Mouse (Mus musculus) hindbrain, embryonic 15.5 days (tissue): ENCODE data around the gene Slc25a21. TPM values are rescaled to one million over a fixed set of nuclear protein-coding genes. Genes with fewer than 3 reads are reported as not detected.

Source experiments
- ATAC-seq: fragments of 200-750 bp; cut with Nextera tagmentation; 2 replicates; pipeline ENCODE4 v1.8.0; 2017; ENCODE audit warnings: low read depth, moderate number of reproducible peaks, moderate TSS enrichment; ENCODE audit not compliant: low FRiP score
- H3K27ac ChIP-seq: fragments of 300-500 bp; sonication (generic); replicated peaks from 2 replicates; pipeline ENCODE4 v1.5.1; 2015; ENCODE audit warnings: mild to moderate bottlenecking, inconsistent platforms
- H3K27me3 ChIP-seq: fragments of 300-500 bp; sonication (generic); 2 replicates; pipeline ENCODE4 v1.6.1; 2015; ENCODE audit warnings: control low read depth, inconsistent platforms
- H3K36me3 ChIP-seq: fragments of 300-500 bp; sonication (generic); 2 replicates; pipeline ENCODE4 v1.6.1; 2015; ENCODE audit warnings: control low read depth, inconsistent platforms
- H3K4me1 ChIP-seq: fragments of 300-500 bp; sonication (generic); replicated peaks from 2 replicates; pipeline ENCODE4 v1.6.1; 2015; ENCODE audit warnings: control low read depth, inconsistent platforms
- H3K4me2 ChIP-seq: fragments of 300-500 bp; sonication (generic); 2 replicates; pipeline ENCODE4 v1.6.1; 2015; ENCODE audit warnings: moderate library complexity, mild to moderate bottlenecking, inconsistent platforms
- H3K4me3 ChIP-seq: fragments of 300-500 bp; sonication (generic); 2 replicates; pipeline ENCODE4 v1.5.1; 2015; ENCODE audit warnings: mild to moderate bottlenecking, inconsistent platforms
- H3K9ac ChIP-seq: fragments of 300-500 bp; sonication (generic); 2 replicates; pipeline ENCODE4 v1.6.1; 2015; ENCODE audit warnings: inconsistent platforms
- H3K9me3 ChIP-seq: fragments of 300-500 bp; sonication (generic); 2 replicates; pipeline ENCODE4 v1.6.1; 2016; ENCODE audit warnings: control low read depth, inconsistent platforms
- WGBS: fragments of 180-500 bp; shearing (Covaris S2); methylation state at CpG from one replicate; pipeline ENCODE4 v1.1.7; 2015; 5-methylcytosine and 5-hydroxymethylcytosine counted together
- polyA plus RNA-seq: library from polyadenylated mRNA; unstranded; fragments of >200 nt; fragmentation: Nextera tagmentation; extraction: Ambion mirVana; gene quantifications from 2 replicates; pipeline ENCODE4 v1.2.1, GENCODE M21; 2015

Slc25a21 gene
- polyA plus RNA-seq, 1 experiment from 2014 or later, result 0.10 TPM

DNA sequence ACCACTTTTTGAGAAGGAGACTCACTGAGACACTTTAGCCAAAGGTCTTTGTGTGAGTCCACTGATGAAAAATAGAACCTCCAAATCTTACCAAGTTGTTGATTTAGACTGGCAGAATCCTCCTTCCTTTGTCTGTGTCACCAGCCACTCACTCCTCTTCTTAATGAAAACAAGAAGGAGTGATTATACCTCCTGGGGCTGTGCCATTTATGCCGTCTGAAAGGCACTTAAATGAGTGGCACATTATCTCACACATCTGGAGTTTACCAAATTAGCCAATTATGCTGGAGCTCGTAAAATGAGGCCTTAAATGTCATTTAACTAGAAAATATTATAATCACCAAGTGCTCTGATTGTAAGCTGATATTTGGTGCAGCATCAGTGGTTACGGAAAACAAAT, 345.8 kb downstream of the Slc25a21 start:
- H3K4me2 ChIP-seq, result no peak overlapping the region
- no peaks in the 10 kb centered on the region for H3K4me1 ChIP-seq
- no peak overlapping the region for H3K4me3 ChIP-seq
- 39% methylated on average over 3 of the region's 3 CpGs for WGBS
- H3K27me3 ChIP-seq, result no peaks in the 10 kb centered on the region
- H3K27ac ChIP-seq, result no peak overlapping the region
- H3K9ac ChIP-seq, result no peak overlapping the region
- no peaks in the 10 kb centered on the region for H3K36me3 ChIP-seq
- no peaks in the 10 kb centered on the region for H3K9me3 ChIP-seq
- ATAC-seq, result no peak

DNA sequence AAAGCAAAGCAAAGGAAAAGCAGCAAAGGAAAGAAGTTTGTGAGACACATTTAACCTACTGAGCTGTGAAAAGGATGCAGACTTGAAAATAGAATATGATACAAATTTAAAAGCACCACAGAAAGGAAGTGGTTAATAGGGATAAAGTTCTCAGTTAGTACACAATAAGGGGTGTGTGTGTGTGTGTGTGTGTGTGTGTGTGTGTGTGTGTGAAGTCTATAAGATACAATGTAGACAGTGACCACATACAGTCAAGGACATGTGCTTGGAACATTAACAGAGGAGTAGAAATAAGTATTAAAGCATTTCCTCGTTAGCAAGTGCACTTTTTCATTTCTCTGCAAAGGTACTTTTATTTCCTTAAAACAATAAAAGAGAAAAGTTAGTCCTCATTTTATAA, 367.3 kb downstream of the Slc25a21 start:
- Histone ChIP-seq H3K9ac (no peak overlapping the region), H3K9me3 (no peaks in the 10 kb centered on the region), H3K4me1 (peaks cover 6% of the 10 kb centered on the region; the same call in 1 of the 2 replicates), H3K4me3 (no peak overlapping the region), H3K4me2 (no peak overlapping the region), H3K36me3 (no peaks in the 10 kb centered on the region), H3K27me3 (0 out of 2 replicates have a peak, but pooled peaks cover 5% of the 10 kb centered on the region), H3K27ac (no peak overlapping the region)
- 71% methylated on average over 1 of the region's 1 CpGs for WGBS
- ATAC-seq, result no peak

DNA sequence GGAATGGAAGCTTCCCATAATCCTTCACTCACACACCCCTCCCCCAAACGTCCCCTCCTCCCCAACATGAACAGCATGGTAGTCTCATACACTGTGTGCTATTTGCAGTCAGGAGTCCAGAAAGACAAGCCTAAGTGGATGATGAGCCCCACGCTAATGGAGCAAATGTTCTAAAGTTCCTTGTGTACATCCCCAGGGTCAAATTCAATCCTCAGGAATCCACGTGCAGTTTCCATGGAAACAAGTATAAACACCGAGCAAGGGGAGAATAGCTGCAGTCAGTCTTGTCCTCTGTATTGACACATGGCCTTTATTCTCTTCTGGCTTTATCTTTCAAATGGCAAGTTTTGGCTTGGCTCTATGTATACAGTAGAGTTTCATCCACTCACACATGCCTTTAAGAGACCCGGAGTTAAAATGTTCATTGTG, 367.8 kb downstream of the Slc25a21 start:
- Histone ChIP-seq H3K4me3 (peak overlapping the region; percentile 24), H3K36me3 (no peaks in the 10 kb centered on the region), H3K9me3 (no peaks in the 10 kb centered on the region), H3K27me3 (0 out of 2 replicates have a peak, but pooled peaks cover 5% of the 10 kb centered on the region), H3K9ac (no peak overlapping the region), H3K4me1 (peaks cover 6% of the 10 kb centered on the region; the same call in 1 of the 2 replicates), H3K4me2 (peak overlapping the region; percentile 38), H3K27ac (no peak overlapping the region)
- ATAC-seq, result peak; percentile 92
- 7% methylated on average over 5 of the region's 5 CpGs for WGBS

DNA sequence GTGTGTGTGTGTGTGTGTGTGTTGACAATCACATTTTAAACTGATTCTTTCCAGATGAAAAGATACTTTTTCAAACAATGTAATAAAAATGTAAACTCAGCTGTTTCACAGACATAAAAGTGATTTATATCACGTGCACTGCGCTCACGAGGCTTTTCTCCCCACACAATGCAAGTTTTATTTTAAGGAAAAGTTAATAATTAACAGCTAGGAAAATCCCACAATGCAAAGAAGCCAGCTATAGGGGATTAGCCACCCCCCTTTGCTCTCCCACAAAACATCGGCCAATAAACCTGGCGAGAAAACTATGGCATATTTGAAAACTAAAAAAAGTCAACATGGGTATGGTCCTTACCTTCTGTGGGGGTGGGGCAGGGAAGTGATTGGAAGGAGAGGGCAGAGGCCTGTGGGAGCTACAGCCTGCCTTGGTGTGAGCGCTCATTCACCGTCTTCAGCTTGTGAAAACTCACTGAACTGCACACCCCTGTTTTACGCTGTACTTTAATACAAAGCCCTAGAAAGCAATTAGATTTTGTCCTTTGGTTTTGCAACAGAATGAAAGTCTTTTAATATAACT, 369.4 kb downstream of the Slc25a21 start:
- Histone ChIP-seq H3K36me3 (no peaks in the 10 kb centered on the region), H3K27me3 (no peaks in the 10 kb centered on the region), H3K4me3 (no peak overlapping the region), H3K4me2 (no peak overlapping the region), H3K4me1 (peaks cover 6% of the 10 kb centered on the region; the same call in 1 of the 2 replicates), H3K27ac (no peak overlapping the region), H3K9ac (no peak overlapping the region), H3K9me3 (no peaks in the 10 kb centered on the region)
- ATAC-seq, result no peak
- WGBS, result 62% methylated on average over 8 of the region's 8 CpGs

DNA sequence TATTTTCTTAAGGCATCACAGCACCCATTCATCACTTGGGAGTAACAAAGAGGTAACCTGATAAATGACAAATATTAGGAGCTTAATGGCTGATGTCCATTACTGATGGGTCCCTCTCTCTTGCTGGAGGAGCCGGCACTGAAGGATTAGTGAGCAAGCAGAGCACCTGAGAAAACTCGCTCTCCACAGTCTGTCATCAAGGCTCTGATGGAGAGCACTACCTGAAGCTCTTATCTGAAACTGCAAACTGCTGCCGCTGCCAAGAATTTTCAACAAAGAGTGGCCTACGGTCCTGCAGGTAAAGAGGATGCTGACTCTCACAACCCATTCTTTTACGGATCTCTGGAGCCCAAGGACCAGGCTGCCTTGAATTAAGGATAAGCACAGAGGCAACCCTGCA, 372.6 kb downstream of the Slc25a21 start:
- H3K27me3 ChIP-seq, result no peaks in the 10 kb centered on the region
- WGBS, result 77% methylated on average over 5 of the region's 5 CpGs
- ATAC-seq, result no peak
- no peak overlapping the region for H3K27ac ChIP-seq
- no peaks in the 10 kb centered on the region for H3K36me3 ChIP-seq
- no peak overlapping the region for H3K4me3 ChIP-seq
- no peak overlapping the region for H3K9ac ChIP-seq
- no peaks in the 10 kb centered on the region for H3K9me3 ChIP-seq
- peaks cover 6% of the 10 kb centered on the region; the same call in 1 of the 2 replicates for H3K4me1 ChIP-seq
- no peak overlapping the region for H3K4me2 ChIP-seq

DNA sequence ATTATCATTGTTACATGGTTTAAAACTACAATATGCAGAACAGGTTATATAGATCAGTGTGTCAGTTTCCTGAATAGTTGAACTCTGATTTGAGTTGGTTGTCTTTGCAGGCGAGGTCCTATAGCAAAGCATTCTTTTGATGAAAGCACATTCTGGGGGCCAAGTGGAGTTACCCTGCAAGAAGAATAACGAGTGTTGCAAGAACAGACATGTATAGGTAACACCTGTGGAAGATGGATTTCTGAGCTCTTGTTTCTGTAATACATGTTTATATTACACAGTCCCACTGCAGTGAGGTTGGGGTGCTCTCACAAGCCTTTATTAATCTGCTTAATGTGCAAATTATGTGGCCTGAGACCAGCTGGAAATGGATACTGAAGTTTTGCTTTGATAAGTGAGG, 375.1 kb downstream of the Slc25a21 start:
- no peak overlapping the region for H3K27ac ChIP-seq
- no peak overlapping the region for H3K4me3 ChIP-seq
- no peak overlapping the region for H3K9ac ChIP-seq
- 81% methylated on average over 2 of the region's 2 CpGs for WGBS
- no peak overlapping the region for H3K4me2 ChIP-seq
- no peaks in the 10 kb centered on the region for H3K4me1 ChIP-seq
- no peaks in the 10 kb centered on the region for H3K36me3 ChIP-seq
- ATAC-seq, result no peak
- no peaks in the 10 kb centered on the region for H3K27me3 ChIP-seq
- H3K9me3 ChIP-seq, result no peaks in the 10 kb centered on the region

DNA sequence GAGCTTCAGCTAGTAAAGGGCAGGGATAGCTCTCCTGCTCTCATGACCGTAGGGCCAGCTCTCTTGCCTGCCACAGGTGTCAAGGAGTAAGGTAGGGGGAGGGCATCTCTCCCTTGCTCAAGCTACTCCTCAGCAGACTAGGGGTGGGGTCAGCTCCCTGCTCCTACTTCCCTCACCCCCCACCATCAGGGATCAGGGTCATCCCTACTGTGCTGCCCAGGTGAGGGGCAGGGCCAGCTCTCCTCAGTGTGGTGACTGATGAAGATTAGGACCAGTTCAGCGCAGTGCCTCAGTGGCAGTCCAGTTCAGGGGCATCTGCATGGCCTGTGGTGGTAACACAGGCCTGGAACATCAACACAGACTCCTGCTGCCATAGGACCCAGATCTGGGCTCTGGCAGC, 376.7 kb downstream of the Slc25a21 start:
- Histone ChIP-seq H3K27ac (no peak overlapping the region), H3K4me1 (no peaks in the 10 kb centered on the region), H3K9ac (no peak overlapping the region), H3K4me2 (no peak overlapping the region), H3K9me3 (no peaks in the 10 kb centered on the region), H3K36me3 (no peaks in the 10 kb centered on the region), H3K4me3 (no peak overlapping the region), H3K27me3 (no peaks in the 10 kb centered on the region)
- no peak; the same call in 1 of the 2 replicates for ATAC-seq
- WGBS, result 93% methylated on average over 2 of the region's 2 CpGs

DNA sequence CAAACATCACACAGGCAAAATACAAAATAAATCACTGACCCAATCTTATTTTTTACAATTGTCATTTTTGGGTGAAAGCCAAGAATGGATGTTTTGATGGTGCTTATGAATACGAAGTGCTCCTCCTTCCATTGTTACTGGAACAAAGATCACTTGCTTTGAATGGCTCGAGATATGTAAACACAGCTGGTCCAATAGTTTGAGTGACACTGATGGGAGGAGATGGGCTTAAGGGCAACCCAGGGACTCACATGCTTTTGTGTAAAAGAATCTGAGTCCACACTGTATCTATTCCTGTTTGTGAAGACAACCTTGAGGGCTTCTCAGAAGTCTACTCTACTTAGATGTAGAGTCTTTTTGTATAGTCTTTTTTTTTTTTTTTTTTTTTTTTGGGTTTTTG, 389.8 kb downstream of the Slc25a21 start:
- no peak overlapping the region for H3K9ac ChIP-seq
- H3K4me1 ChIP-seq, result no peaks in the 10 kb centered on the region
- H3K27me3 ChIP-seq, result no peaks in the 10 kb centered on the region
- H3K4me3 ChIP-seq, result no peak overlapping the region
- ATAC-seq, result no peak
- WGBS, result 52% methylated on average over 2 of the region's 2 CpGs
- no peak overlapping the region for H3K4me2 ChIP-seq
- no peaks in the 10 kb centered on the region for H3K9me3 ChIP-seq
- no peaks in the 10 kb centered on the region for H3K36me3 ChIP-seq
- H3K27ac ChIP-seq, result no peak overlapping the region

DNA sequence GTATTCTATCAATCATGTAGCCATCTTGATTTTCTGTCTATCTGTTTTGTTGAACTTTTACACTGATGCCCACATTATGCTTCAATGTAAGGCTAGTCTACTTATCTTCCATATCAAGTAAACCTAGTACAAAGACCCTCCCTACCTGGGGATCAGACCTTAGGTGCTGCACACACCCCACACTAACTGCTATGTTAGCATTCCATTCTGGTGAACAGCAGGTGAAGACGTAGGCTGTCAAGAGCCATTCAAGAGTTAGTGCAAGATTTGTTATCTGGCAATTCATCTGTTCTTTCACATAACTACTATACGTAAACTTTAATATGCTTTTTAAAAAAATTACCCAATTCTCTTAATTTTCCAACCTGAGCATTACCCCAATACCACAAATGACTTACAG, 390.2 kb downstream of the Slc25a21 start:
- ATAC-seq, result no peak
- no peaks in the 10 kb centered on the region for H3K27me3 ChIP-seq
- H3K9ac ChIP-seq, result no peak overlapping the region
- H3K27ac ChIP-seq, result no peak overlapping the region
- H3K4me1 ChIP-seq, result no peaks in the 10 kb centered on the region
- H3K4me2 ChIP-seq, result no peak overlapping the region
- no peak overlapping the region for H3K4me3 ChIP-seq
- H3K36me3 ChIP-seq, result no peaks in the 10 kb centered on the region
- WGBS, result 83% methylated on average over 2 of the region's 2 CpGs
- H3K9me3 ChIP-seq, result no peaks in the 10 kb centered on the region

DNA sequence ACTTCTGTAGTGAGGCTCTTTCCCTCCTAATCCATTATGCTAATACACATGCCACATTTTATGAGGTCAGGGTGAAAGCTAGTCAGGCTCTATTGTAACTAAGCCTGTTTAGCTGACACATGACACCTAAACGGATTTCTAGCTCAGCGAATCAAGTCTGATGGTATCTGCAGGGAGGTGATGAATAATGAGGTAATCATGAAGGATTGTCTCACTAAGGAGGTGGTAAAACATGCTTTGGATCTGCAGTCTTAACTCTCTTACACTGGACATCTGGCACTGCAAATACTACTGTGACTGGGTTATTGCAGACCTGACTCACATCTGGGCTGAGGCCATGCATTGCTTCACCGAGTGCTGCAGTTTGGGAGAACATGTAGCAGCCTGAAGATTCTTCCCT, 392.8 kb downstream of the Slc25a21 start:
- no peak overlapping the region for H3K27ac ChIP-seq
- no peaks in the 10 kb centered on the region for H3K9me3 ChIP-seq
- H3K4me2 ChIP-seq, result no peak overlapping the region
- H3K4me3 ChIP-seq, result no peak overlapping the region
- no peaks in the 10 kb centered on the region for H3K36me3 ChIP-seq
- no peaks in the 10 kb centered on the region for H3K4me1 ChIP-seq
- WGBS, result 55% methylated on average over 3 of the region's 3 CpGs
- H3K27me3 ChIP-seq, result no peaks in the 10 kb centered on the region
- H3K9ac ChIP-seq, result no peak overlapping the region
- ATAC-seq, result no peak

DNA sequence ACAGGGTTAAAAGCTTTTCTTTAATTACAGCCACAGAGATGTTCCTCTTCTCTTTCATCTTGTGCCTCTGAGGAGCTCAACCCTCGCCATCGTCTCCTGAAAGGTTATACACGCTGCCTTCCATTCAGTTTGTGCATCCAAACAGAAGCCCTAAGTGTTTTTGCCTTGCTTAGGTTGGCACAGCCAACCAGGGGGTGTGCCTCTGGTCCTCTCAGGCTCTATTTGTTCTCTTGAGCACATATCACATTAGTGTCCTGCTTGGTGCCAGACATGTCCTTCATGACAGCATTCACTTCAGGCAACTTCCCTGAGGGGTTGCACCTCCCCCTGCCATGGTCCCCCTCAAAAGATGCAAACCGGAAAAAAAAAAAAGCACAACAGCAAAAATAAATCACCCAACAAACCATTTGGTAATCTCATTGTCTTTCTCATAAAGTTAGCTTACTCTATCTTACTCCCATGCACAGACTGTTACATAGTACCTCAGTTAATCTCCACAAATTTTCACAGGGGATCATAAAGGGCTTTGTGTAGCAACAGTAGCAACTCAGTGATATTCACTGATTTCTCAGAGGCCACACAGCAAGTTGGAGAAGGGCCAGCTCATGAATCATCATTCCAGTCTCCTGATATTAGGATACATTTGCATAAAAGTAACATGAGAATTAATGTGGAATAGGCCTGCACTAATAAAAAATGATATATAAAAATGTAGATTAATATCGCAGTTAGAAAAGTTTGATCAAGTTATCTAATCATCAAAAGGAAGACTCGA, 398.4 kb downstream of the Slc25a21 start:
- no peaks in the 10 kb centered on the region for H3K9me3 ChIP-seq
- WGBS, result 54% methylated on average over 6 of the region's 6 CpGs
- ATAC-seq, result no peak
- no peak overlapping the region for H3K27ac ChIP-seq
- no peak overlapping the region for H3K9ac ChIP-seq
- H3K36me3 ChIP-seq, result no peaks in the 10 kb centered on the region
- no peaks in the 10 kb centered on the region for H3K27me3 ChIP-seq
- H3K4me1 ChIP-seq, result peaks cover 4% of the 10 kb centered on the region; the same call in 1 of the 2 replicates
- H3K4me2 ChIP-seq, result no peak overlapping the region
- no peak overlapping the region for H3K4me3 ChIP-seq

DNA sequence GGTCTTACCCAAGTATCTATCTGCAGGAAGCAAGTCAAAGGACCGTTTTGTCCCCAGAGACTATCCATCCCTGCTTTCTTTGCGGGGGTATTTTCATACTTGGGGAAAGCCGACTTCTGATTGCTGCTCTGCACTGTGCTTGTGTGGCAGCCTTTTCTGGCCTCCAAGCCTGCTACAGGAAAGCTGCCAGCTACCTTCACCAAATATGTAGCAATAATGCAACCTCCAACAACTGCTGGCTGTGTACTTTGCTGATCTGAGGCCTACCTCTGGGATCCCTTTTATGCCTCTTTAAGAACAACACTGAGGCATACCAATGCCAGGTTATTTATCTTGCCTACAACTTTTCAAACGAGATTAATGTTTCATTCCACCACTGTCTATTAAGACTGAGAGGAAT, 408.0 kb downstream of the Slc25a21 start:
- Histone ChIP-seq H3K36me3 (no peaks in the 10 kb centered on the region), H3K27ac (no peak overlapping the region), H3K9me3 (no peaks in the 10 kb centered on the region), H3K27me3 (no peaks in the 10 kb centered on the region), H3K9ac (no peak overlapping the region), H3K4me2 (no peak overlapping the region), H3K4me1 (peaks cover 5% of the 10 kb centered on the region; the same call in 1 of the 2 replicates), H3K4me3 (no peak overlapping the region)
- WGBS, result 83% methylated on average over 4 of the region's 4 CpGs
- no peak for ATAC-seq
